Mouse (Mus musculus) embryonic facial prominence, embryonic 11.5 days (tissue): ENCODE measurements at regions not wholly inside any gene's neighbourhood (a gene's known extent, or its start where the extent isn't known, plus 50 kb on each side); places are given as distances from the start of the nearest gene placed in this dataset.

ENCODE experiments used
- ATAC-seq: fragments of 200-750 bp; cut with Nextera tagmentation; replicated peaks from 2 replicates; pipeline ENCODE4 v1.8.0; 2017; ENCODE audit warnings: low read depth; ENCODE audit not compliant: insufficient number of reproducible peaks, low FRiP score, low TSS enrichment
- DNase-seq: peaks from one replicate; pipeline ENCODE4 v3.0.0-alpha.2; 2015; ENCODE audit warnings: low spot score
- H3K27ac ChIP-seq: fragments of 300-500 bp; sonication (generic); replicated peaks from 2 replicates; pipeline ENCODE4 v1.5.1; 2014; ENCODE audit warnings: mild to moderate bottlenecking, low read depth, low read length, control low read depth
- H3K27me3 ChIP-seq: fragments of 300-500 bp; sonication (generic); 2 replicates; pipeline ENCODE4 v1.6.1; 2014; ENCODE audit warnings: mild to moderate bottlenecking, low read length, moderate library complexity, mixed read lengths; ENCODE audit not compliant: control insufficient read depth, insufficient read depth
- H3K36me3 ChIP-seq: fragments of 300-500 bp; sonication (generic); replicated peaks from 2 replicates; pipeline ENCODE4 v1.6.1; 2014; ENCODE audit warnings: low read depth, mild to moderate bottlenecking, low read length, moderate library complexity, mixed read lengths; ENCODE audit not compliant: control insufficient read depth, insufficient read depth
- H3K4me1 ChIP-seq: fragments of 300-500 bp; sonication (generic); 2 replicates; pipeline ENCODE4 v1.6.1; 2014; ENCODE audit warnings: low read length, mixed read lengths; ENCODE audit not compliant: control insufficient read depth, insufficient read depth
- H3K4me2 ChIP-seq: fragments of 300-500 bp; sonication (generic); 2 replicates; pipeline ENCODE4 v1.6.1; 2014; ENCODE audit warnings: low read depth, mild to moderate bottlenecking, control low read depth, low read length, moderate library complexity
- H3K4me3 ChIP-seq: fragments of 300-500 bp; sonication (generic); 2 replicates; pipeline ENCODE4 v1.5.1; 2014; ENCODE audit warnings: low read depth, low read length, control low read depth
- H3K9ac ChIP-seq: fragments of 300-500 bp; sonication (generic); replicated peaks from 2 replicates; pipeline ENCODE4 v1.6.1; 2014; ENCODE audit warnings: mild to moderate bottlenecking, control low read depth, low read length
- H3K9me3 ChIP-seq: fragments of 300-500 bp; sonication (generic); replicated peaks from 2 replicates; pipeline ENCODE4 v1.6.1; 2016; ENCODE audit warnings: mild to moderate bottlenecking, low read length, inconsistent platforms, mixed read lengths; ENCODE audit not compliant: control insufficient read depth
- WGBS: fragments of 180-500 bp; shearing (Covaris S2); extraction: QIAGEN DNeasy Blood & Tissue Kit; methylation state at CpG from one replicate; pipeline ENCODE4 v1.1.7; 2014; 5-methylcytosine and 5-hydroxymethylcytosine counted together

- Histone ChIP-seq H3K4me3 (no peak overlapping the region), H3K4me2 (no peak overlapping the region), H3K9ac (no peak overlapping the region), H3K9me3 (no peaks in the 10 kb centered on the region), H3K36me3 (no peaks in the 10 kb centered on the region), H3K27me3 (no peaks in the 10 kb centered on the region), H3K4me1 (no peaks in the 10 kb centered on the region), H3K27ac (no peak overlapping the region)
- no peak for ATAC-seq
- DNase-seq: no peak
- 71% methylated on average over 2 of the region's 2 CpGs for WGBS
These were observed 169.1 kb upstream of the Klf4 start for GRCm38 (mm10) chr4:55701334-55701733.

DNA sequence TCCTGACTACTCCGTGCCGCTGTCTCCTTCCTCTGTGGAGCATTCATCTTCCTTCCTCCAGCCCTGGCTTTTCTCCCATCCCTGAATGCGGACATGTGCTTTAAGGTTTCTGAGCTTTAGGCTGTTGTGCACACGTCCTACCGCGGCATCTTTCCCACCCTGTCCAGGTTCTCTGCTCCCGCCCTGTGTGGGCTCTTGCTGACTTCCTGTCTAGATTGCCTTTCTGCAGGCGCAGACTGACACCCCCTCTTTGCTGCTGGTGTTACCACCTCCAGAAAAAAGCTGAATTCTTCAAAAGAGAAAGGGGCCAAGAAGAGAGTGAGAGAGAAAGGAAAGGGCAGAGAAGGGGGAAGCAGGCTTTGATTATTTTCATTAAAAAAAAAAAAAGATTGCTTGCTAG is 167.7 kb upstream of the Klf4 start:
- Histone ChIP-seq H3K36me3 (no peaks in the 10 kb centered on the region), H3K4me1 (no peaks in the 10 kb centered on the region), H3K9me3 (no peaks in the 10 kb centered on the region), H3K4me2 (no peak overlapping the region), H3K27ac (no peak overlapping the region), H3K4me3 (no peak overlapping the region), H3K9ac (no peak overlapping the region), H3K27me3 (no peaks in the 10 kb centered on the region)
- ATAC-seq: no peak
- no peak for DNase-seq
- 68% methylated on average over 8 of the region's 8 CpGs for WGBS

GRCm38 (mm10) chr4:55699161-55699560 is 166.9 kb upstream of the Klf4 start:
- H3K4me3 ChIP-seq: no peak overlapping the region
- WGBS: 83% methylated on average over 5 of the region's 5 CpGs
- no peak overlapping the region for H3K9ac ChIP-seq
- H3K4me1 ChIP-seq: no peaks in the 10 kb centered on the region
- H3K4me2 ChIP-seq: no peak overlapping the region
- H3K36me3 ChIP-seq: no peaks in the 10 kb centered on the region
- no peak overlapping the region for H3K27ac ChIP-seq
- no peaks in the 10 kb centered on the region for H3K27me3 ChIP-seq
- DNase-seq: no peak
- H3K9me3 ChIP-seq: no peaks in the 10 kb centered on the region
- no peak for ATAC-seq

DNA sequence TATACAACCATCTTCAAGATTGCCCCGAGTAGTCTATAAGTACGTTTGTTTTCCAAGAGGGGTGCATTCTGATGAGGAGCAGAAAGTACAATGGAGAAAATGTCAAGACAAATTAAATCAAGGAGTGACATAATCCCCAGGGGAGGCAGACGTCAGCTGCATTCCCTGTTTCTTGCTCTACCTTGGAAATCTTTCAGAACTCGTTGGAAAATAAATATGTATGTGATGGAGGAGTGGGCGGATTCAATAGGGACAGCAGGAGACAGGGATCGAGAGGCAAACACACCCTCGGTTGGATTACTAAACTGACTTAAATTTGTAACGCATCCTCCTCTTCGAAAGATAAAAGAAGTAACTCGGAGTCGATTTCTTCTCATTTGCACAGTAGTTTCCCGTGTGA is 164.8 kb upstream of the Klf4 start:
- H3K4me3 ChIP-seq: no peak overlapping the region
- no peak overlapping the region for H3K4me2 ChIP-seq
- DNase-seq (no peak), ATAC-seq (no peak)
- H3K9me3 ChIP-seq: no peaks in the 10 kb centered on the region
- 66% methylated on average over 12 of the region's 12 CpGs for WGBS
- no peak overlapping the region for H3K9ac ChIP-seq
- no peaks in the 10 kb centered on the region for H3K4me1 ChIP-seq
- H3K27me3 ChIP-seq: no peaks in the 10 kb centered on the region
- no peaks in the 10 kb centered on the region for H3K36me3 ChIP-seq
- no peak overlapping the region for H3K27ac ChIP-seq

DNA sequence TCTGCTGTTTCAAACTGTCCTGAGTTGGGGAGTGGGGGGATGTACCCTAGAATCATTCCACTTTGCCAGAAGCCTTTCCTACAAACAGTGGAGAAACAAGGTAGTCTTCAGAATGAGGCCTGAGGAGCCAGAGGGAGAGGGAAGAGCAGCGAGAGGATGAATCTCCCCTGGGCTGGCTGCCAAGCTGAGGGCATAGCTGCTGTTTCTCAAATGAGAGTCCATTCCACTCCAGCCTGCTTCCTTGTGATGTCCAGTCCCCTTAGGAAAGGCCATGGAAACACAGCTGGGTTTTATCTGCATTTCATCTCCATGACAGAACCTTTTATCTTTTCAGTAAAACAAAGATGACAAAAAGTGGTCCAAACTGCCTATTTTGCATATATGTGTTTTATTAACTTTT is 164.2 kb upstream of the Klf4 start:
- Histone ChIP-seq H3K4me1 (no peaks in the 10 kb centered on the region), H3K27ac (no peak overlapping the region), H3K36me3 (no peaks in the 10 kb centered on the region), H3K9me3 (no peaks in the 10 kb centered on the region), H3K4me2 (no peak overlapping the region), H3K27me3 (no peaks in the 10 kb centered on the region), H3K9ac (no peak overlapping the region), H3K4me3 (no peak overlapping the region)
- DNase-seq (no peak), ATAC-seq (no peak)
- WGBS: 59% methylated on average over 1 of the region's 1 CpGs

DNA sequence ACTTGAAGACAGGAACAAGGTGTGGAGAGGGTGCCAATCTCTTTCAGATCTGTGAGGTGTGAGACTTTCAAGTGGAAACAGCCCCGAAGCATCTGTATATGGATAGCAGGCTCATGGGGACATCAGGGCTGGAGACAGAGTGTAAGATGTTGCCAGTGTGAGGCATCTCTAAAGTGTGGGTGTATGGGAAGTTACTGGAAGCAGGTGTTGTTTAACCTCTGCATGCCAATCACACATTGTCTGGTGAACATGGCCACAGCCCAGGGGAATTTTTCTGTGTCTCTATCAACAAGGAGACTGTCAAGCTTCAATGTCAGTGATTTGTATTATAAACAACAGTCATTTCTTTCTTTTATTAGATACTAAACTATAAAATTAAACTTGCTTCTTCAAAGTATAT is 163.0 kb upstream of the Klf4 start:
- Histone ChIP-seq H3K27me3 (no peaks in the 10 kb centered on the region), H3K4me1 (no peaks in the 10 kb centered on the region), H3K9me3 (no peaks in the 10 kb centered on the region), H3K9ac (no peak overlapping the region), H3K4me2 (no peak overlapping the region), H3K4me3 (no peak overlapping the region), H3K27ac (no peak overlapping the region), H3K36me3 (no peaks in the 10 kb centered on the region)
- ATAC-seq (no peak), DNase-seq (no peak)
- WGBS: 97% methylated on average over 1 of the region's 1 CpGs

GRCm38 (mm10) chr4:55689479-55689878 is 157.2 kb upstream of the Klf4 start:
- H3K27me3 ChIP-seq: no peaks in the 10 kb centered on the region
- no peak overlapping the region for H3K4me2 ChIP-seq
- no peak overlapping the region for H3K9ac ChIP-seq
- H3K4me3 ChIP-seq: no peak overlapping the region
- H3K36me3 ChIP-seq: no peaks in the 10 kb centered on the region
- H3K9me3 ChIP-seq: no peaks in the 10 kb centered on the region
- 78% methylated on average over 1 of the region's 1 CpGs for WGBS
- H3K4me1 ChIP-seq: no peaks in the 10 kb centered on the region
- no peak for ATAC-seq
- DNase-seq: no peak
- H3K27ac ChIP-seq: no peak overlapping the region

- ATAC-seq (no peak), DNase-seq (no peak)
- Histone ChIP-seq H3K4me3 (no peak overlapping the region), H3K4me2 (no peak overlapping the region), H3K9ac (no peak overlapping the region), H3K27me3 (no peaks in the 10 kb centered on the region), H3K4me1 (no peaks in the 10 kb centered on the region), H3K36me3 (no peaks in the 10 kb centered on the region), H3K27ac (no peak overlapping the region), H3K9me3 (no peaks in the 10 kb centered on the region)
- WGBS: 87% methylated on average over 3 of the region's 3 CpGs
These were observed 154.5 kb upstream of the Klf4 start for GRCm38 (mm10) chr4:55686771-55687170.

GRCm38 (mm10) chr4:55672288-55672687 is 140.0 kb upstream of the Klf4 start:
- no peak for ATAC-seq
- H3K4me3 ChIP-seq: no peak overlapping the region
- H3K9me3 ChIP-seq: no peaks in the 10 kb centered on the region
- H3K4me1 ChIP-seq: no peaks in the 10 kb centered on the region
- H3K9ac ChIP-seq: no peak overlapping the region
- H3K4me2 ChIP-seq: no peak overlapping the region
- H3K36me3 ChIP-seq: no peaks in the 10 kb centered on the region
- no peak overlapping the region for H3K27ac ChIP-seq
- H3K27me3 ChIP-seq: no peaks in the 10 kb centered on the region
- WGBS: 76% methylated on average over 6 of the region's 6 CpGs
- no peak for DNase-seq
